Mouse (Mus musculus) bone marrow macrophage, adult 2 months (primary cell): ENCODE data around the gene Fto. TPM values are rescaled to one million over a fixed set of nuclear protein-coding genes. Genes with fewer than 3 reads are reported as not detected.

Source experiments
- H3K27ac ChIP-seq: 2 replicates; pipeline ENCODE4 v1.5.1; 2012; ENCODE audit warnings: low read depth, low read length; ENCODE audit not compliant: insufficient read depth
- H3K4me1 ChIP-seq: 2 replicates; pipeline ENCODE4 v1.6.1; 2012; ENCODE audit warnings: low read length; ENCODE audit not compliant: control insufficient read depth, insufficient read depth
- H3K4me3 ChIP-seq: 2 replicates; pipeline ENCODE4 v1.5.1; 2012; ENCODE audit warnings: mild to moderate bottlenecking, low read length, moderate library complexity; ENCODE audit not compliant: insufficient read depth
- CTCF ChIP-seq: IDR thresholded peaks from 2 replicates; pipeline ENCODE4 v1.5.1; 2012; ENCODE audit warnings: low read depth, mild to moderate bottlenecking, low read length, moderate library complexity
- POLR2A ChIP-seq: IDR thresholded peaks from 2 replicates; pipeline ENCODE4 v1.6.1; 2012; ENCODE audit warnings: mild to moderate bottlenecking, low read depth, low read length, borderline replicate concordance
- polyA plus RNA-seq: library from polyadenylated mRNA; stranded (reverse); fragments of >200 nt; gene quantifications from 2 replicates; pipeline ENCODE4 v1.2.4, GENCODE M21; 2012; ENCODE audit not compliant: missing spikeins, insufficient read depth, insufficient read length

Fto gene
- polyA plus RNA-seq, 1 experiment: 26.4 TPM

DNA sequence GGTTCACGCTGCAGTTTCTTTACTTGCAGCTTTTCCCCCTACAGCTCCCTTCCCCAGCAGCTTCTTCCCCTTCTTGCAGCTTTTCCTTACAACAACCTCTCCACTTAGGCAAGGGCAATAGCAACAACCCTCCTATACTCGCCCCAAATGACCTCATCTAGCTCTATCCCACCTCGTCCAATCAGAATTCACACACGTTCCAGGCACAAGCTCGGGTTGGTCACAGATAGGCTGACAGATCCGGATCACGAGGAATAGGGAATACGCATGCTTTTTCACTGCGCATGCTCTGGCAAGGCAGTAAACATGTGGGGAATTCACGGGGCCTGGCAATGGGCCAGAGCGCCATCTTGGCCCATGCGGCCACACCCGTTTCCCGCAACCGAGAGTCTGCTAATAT, 122.7 kb downstream of the Fto start:
- Histone ChIP-seq H3K4me3 (no peak overlapping the region), H3K27ac (no peak overlapping the region), H3K4me1 (no peaks in the 10 kb centered on the region)
- no peak for TF ChIP-seq POLR2A
- TF ChIP-seq CTCF: no peak

DNA sequence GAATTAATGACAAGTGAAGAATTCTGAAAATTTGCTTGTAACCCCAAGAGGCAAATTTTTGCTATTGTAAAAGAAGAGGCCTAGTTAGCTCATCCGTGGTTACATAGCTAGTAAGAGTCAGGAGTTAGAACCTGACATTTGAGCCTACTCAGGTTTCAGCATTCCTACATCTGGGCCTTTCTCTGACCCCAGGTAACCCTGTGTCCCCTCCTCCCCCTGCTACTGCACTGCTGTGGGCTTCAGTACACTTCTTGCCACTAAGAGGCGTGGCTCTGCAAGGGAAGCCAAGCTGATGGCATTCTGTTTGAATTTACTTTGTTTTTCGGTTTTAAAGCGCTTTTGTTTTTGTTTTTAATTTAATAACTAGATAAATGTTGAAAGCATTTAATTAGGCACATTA, 130.6 kb downstream of the Fto start:
- TF ChIP-seq POLR2A (no peak), CTCF (no peak)
- Histone ChIP-seq H3K4me1 (no peaks in the 10 kb centered on the region), H3K27ac (no peak overlapping the region), H3K4me3 (no peak overlapping the region)

DNA sequence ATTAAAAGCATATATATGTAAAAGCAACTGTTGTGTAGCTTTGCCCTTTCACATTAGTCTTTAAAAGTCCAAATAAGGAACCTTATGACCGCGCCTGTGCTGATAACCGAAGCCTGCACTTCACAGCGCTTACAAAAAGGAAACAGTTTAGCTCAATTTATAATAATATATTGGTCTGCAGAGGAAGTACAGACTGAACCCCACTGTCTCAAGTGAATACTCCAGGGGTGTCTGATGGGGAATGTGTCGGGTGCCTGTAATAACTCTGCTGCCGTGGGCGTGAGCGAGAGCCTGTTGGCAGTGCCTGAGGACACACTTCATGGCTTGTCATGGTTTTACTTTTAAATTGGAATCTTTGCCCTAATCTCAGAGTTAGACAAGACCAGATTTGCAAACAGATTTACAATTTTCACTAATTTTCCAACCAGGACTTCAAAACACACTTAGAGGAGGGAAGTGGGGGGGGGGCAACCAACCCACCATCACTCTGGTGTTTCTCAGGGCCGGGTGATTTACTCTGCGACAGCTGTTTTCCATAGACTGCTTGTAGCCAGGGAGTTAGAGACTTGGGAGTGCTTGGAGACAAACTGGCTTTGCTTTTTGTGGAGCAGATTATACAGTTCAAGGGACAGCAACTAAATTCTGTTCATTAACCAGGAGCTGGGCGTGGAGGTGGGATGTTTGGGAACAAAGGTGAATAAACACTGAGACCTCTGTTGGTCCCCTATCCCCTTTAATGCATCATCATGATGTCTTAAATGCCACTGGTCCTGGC, 131.5 kb downstream of the Fto start:
- Histone ChIP-seq H3K4me1 (no peaks in the 10 kb centered on the region), H3K27ac (no peak overlapping the region), H3K4me3 (no peak overlapping the region)
- TF ChIP-seq CTCF (no peak), POLR2A (no peak)

DNA sequence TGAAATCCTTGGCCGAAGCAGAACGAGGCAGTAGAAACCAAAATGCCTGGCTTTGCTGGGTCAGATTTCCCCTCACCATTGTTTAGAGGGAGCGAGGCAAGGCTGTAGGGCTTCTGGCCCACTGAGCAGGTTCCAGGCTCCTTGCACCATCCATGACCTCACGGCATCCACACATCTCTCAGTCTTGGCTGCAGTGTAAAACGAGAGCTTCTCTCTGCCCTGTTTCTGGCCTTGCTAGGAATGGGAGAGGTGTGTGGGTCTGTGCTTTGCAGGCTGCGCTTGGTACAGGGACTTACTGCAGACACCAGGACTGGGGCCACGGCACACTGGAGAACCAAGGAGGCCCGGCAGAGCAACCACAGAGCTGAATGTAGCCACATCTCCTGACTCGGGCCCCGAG, 132.2 kb downstream of the Fto start:
- no peaks in the 10 kb centered on the region for H3K4me1 ChIP-seq
- H3K27ac ChIP-seq: no peak overlapping the region
- H3K4me3 ChIP-seq: no peak overlapping the region
- TF ChIP-seq POLR2A (no peak), CTCF (no peak)

DNA sequence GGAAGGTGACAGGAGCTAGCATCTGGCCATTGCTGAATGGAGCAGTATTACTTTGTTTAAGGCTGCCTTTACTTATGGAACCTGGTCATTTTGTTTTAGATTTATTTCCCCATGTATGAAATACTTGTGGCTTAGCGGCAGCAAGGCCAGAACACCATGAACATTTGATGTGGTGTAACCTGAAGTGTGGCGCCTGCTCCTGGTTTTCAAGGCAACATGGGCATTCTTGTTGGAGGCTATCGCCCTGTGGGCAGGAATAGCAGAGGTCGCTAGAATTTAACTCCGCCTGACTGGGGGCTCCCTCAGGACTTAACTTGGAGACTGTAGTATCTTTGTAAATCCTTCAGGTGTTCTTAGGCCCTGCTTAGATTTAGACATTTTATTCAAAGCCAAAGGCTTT, 132.7 kb downstream of the Fto start:
- no peaks in the 10 kb centered on the region for H3K4me1 ChIP-seq
- no peak overlapping the region for H3K27ac ChIP-seq
- H3K4me3 ChIP-seq: no peak overlapping the region
- TF ChIP-seq CTCF: no peak
- TF ChIP-seq POLR2A: no peak

DNA sequence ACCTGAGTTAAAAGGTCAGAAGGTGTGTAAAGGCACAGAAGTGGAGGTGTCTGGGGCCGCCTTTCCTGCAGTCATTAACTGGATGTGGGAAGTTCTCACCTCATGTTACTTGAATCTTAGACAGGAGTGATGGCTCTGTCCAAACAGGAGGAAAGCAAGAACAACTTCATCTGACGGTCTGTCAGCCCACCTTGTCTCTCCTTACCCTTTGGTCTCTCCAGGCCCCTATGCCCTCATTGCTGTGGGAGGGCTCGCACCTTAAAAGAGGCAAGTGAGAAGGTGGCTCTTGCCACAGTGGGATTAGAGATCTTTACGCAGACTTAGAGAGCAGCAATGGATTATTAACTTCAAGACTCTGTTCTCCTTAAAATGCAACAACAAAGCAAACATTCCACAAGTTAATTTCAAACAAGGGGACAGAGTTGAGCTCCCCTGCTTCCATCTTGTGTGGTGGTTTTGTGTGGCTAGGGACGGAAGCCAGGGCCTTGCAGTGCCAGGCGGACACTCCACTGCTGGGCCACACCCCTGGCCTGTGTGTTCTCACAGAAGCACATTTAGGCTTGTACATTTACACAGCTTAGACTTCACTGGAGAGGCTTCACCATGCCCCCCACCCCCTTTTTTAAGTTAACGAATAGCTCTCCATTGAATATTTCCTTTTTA, 135.5 kb downstream of the Fto start:
- no peaks in the 10 kb centered on the region for H3K4me1 ChIP-seq
- no peak overlapping the region for H3K4me3 ChIP-seq
- TF ChIP-seq POLR2A: no peak
- no peak for TF ChIP-seq CTCF
- no peak overlapping the region for H3K27ac ChIP-seq

DNA sequence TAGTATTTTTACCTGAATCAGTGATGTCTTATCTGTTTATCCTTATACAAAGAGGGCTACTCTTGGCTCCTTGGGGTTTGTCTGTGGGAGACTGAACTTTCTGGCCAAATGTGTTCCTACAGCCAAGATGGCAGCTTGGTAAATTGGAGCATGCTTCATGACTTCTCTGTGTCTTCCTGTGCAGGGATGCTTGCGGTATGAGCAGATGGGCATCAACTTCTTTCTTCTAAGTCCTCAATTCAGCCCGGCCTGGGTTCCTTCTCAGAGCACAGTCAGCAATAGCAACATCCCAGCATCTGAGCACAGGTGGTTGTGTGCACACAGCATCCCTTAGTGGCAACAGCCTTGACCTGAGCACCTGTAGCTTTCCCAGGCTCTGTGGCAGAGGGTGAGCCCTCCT, 141.6 kb downstream of the Fto start:
- TF ChIP-seq POLR2A (no peak), CTCF (no peak)
- Histone ChIP-seq H3K4me3 (no peak overlapping the region), H3K4me1 (no peaks in the 10 kb centered on the region), H3K27ac (no peak overlapping the region)

DNA sequence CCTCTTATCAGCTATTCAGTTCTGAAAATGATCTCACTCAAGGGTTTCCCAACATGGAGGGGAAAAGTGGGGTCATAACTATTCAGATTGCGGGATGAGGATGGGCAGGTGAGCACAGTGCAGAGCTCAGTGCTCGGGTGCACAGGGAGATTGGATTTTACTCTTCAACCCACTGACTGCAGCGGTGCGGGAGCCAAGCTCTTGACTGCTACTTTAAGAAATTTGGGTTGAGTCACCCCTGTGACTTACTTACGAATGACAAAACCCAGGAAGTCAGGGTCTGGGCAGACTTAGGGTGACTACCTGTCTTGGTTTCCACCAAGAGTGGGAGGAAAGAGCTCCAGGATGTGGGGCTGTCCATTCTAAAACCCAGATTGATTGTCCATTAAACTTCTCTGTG, 142.3 kb downstream of the Fto start:
- TF ChIP-seq CTCF (no peak), POLR2A (no peak)
- no peak overlapping the region for H3K27ac ChIP-seq
- no peaks in the 10 kb centered on the region for H3K4me1 ChIP-seq
- H3K4me3 ChIP-seq: no peak overlapping the region

DNA sequence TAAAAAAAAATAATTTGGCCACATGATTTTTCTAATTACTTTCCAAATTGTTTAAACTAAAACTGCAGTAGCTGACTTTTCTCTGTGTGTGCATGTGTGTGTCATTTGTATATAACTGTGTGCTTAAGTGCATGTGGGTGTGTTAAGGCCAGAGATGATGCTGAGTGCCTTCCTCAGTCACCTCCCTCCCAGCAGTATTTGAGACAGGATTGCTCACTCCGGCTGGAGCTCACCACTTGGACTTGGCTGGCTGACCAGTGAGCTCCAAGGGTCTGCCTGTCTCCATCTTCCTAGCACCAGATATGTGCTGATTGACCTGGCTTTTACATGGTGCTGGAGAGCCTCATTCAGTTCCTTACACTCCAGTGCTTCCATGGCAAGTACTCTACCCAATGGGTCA, 144.7 kb downstream of the Fto start:
- no peak overlapping the region for H3K4me3 ChIP-seq
- H3K4me1 ChIP-seq: no peaks in the 10 kb centered on the region
- H3K27ac ChIP-seq: no peak overlapping the region
- TF ChIP-seq POLR2A (no peak), CTCF (no peak)

DNA sequence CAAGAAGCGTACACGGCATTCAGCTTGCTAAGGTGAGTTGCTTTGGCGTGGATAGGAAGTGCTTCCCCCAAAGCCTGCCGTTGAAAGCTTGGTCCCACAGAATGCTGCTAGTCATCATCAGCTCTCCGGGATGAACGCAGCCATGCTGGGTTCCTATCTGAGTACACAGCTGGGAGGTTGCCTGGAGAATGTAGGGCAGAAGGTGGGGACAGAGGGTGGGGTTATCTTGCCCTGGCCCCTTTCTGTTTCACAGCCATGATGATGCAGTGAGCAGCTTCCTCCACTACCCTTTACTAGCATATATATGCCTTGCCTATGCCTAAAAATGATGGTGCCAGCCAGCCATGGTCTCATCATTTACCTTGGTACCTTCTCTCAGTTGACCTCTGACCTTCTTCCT, 147.6 kb downstream of the Fto start:
- TF ChIP-seq CTCF (no peak), POLR2A (no peak)
- H3K27ac ChIP-seq: no peak overlapping the region
- no peak overlapping the region for H3K4me3 ChIP-seq
- no peaks in the 10 kb centered on the region for H3K4me1 ChIP-seq

DNA sequence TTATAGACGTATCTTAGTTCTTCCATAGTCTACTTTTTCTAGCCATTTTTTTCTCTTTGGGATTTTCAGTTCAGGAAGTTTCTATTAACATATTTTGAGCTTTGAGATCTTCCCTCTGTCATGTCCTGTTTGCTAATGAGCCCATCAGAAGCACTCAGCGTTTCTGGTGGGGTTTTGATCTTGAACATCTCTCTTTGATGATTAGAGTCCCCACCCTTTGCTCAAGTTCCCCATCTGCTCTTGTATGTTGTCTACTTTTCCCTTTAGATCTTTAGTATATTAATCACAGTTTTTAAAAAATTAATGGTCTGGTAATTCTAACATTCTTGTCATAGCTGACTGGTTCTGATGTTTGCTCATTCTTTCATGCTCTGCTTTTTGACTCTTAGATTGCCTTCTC, 150.4 kb downstream of the Fto start:
- TF ChIP-seq CTCF: no peak
- no peak for TF ChIP-seq POLR2A
- Histone ChIP-seq H3K27ac (no peak overlapping the region), H3K4me1 (no peaks in the 10 kb centered on the region), H3K4me3 (no peak overlapping the region)
